Mouse (Mus musculus) adrenal gland, adult 18-20 months (tissue): ENCODE measurements around the gene Spred3. TPM values are rescaled to one million over a fixed set of nuclear protein-coding genes. Genes with fewer than 3 reads are reported as not detected.

Experiments
- DNase-seq, 2 experiments: peaks; one replicate each; pipeline ENCODE4 v3.0.0; 2021 to 2022; ENCODE audit warnings: low spot score in 2 of 2
- total RNA-seq, 2 experiments: library from RNA; stranded (reverse); gene quantifications; 1 replicate in 1 of 2; 2 replicates in 1 of 2; pipeline ENCODE4 v1.2.3; 2021

Spred3 gene
- total RNA-seq, 2 experiments from 2014 or later, result 5.3 to 7.0 TPM

- no peak for DNase-seq
These were observed 36.0 kb downstream of the Spred3 start for GRCm38 (mm10) chr7:29134230-29134629.

- no peak for DNase-seq
These were observed 41.5 kb downstream of the Spred3 start for GRCm38 (mm10) chr7:29128725-29129124.

DNA sequence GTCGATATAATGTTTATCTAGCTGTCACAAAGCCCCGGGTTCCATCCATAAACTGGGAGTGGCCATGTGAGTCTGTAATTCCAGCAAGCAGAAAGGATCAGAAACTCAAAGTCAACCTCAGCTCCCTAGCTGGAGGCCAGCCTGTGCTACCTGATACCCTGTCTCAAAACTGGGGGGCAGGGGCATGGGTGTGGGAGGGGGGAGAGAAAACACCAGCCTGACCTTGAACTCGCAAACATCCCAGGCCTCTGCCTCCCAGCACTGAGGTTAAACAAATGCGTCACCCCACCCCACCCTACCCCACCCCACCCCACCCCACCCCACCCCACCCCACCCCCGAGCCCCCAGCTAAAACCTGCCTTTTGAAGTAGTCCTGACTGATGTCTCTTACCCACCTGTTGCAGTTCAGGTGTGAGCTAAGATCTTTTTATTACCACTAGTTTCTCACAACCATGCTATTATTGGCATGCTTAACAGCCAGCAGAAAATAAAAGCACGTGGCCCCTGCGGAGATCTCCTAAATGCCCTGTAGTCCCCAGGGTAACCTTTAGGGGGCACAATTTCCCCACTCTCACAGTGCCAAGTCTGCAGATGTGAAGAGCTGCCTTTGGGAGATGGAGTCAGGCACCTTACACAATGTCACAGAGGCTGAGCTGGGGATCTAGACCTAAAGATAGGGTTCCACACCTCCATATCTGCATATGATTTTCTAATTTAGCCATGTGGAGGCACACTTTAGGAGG, 43.9 kb downstream of the Spred3 start:
- peak; percentile 57 to 64 for DNase-seq

- peak in 1 of 2 experiments; percentile 25 for DNase-seq
These were observed 45.2 kb downstream of the Spred3 start, which contains the start of gene Ryr1 for GRCm38 (mm10) chr7:29124970-29125369. Gene Ryr1, minus strand, starts transcription at chr7:29125179.

GRCm38 (mm10) chr7:29123531-29124358, 46.5 kb downstream of the Spred3 start:
- DNase-seq, result no peak

DNA sequence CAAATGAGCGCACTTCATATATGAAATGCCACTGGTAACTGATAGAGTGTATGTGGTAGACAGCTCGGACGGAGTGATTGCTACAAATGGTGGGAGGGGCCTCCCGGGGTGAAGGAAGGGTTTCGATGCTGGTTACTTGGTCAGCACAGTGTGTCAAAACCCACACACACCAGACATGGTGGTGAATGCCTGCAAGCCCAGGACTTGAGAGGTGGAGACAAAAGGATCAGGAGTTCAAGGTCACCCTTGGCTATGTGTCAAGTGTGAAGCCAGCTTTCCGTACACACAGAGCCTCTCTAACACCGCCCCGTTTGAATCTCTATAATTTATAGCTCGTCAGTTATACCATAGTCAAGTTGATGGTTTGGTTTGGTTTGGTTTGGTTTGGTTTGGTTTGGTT, 47.4 kb downstream of the Spred3 start:
- DNase-seq, result no peak

DNA sequence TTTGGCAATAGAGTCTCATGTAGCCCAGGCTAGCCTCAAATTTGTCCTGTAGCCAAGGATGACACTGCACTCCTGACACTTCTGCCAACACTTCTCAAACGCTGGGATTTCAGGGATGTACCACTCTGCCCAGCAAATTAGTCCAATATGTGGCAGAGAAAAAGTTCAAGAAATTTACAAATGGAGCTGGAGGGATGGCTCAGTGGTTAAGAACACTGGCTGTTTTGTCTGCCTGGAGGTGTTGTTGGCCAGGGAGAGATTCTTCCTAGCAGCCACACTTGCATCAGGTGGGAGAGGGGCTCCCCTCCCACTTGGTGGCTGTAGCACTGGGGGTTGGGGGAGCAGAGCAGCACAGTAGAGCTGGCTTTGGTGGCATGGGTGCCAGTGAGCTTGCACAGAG, 50.7 kb downstream of the Spred3 start:
- no peak for DNase-seq

DNA sequence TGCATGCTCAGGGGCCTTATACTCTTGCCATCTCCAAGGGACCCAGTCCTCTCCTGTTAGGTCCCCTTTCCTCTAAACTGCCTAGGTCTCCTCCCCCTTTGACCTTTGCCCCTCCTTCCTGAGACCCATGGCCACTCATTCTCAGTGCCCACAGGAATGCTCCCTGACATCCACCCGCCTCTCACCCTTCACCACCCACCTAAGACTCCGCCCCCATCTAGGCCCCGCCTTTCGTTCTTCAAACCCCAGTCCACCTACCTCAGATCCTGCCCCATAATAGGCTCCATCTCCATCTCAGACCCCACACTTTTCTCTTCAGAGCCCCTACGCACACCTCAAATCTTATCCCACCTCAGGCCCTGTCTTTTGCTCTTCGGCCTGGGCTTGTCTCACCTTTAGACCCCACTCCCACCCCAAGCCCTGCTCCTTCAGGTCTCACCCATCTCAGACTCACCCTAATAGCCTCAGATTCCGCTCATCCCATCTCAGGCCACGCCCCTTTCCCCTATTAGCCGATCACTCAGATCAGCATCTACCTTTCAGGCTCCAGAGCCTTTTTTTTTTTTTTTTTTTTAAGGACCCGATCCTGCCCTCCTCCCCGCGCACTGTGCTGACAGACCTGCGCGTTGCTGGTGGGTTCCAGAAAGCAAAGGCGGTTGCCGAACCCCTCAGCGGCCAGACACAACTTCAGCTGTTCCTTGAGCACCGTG, 51.9 kb downstream of the Spred3 start:
- no peak for DNase-seq

DNA sequence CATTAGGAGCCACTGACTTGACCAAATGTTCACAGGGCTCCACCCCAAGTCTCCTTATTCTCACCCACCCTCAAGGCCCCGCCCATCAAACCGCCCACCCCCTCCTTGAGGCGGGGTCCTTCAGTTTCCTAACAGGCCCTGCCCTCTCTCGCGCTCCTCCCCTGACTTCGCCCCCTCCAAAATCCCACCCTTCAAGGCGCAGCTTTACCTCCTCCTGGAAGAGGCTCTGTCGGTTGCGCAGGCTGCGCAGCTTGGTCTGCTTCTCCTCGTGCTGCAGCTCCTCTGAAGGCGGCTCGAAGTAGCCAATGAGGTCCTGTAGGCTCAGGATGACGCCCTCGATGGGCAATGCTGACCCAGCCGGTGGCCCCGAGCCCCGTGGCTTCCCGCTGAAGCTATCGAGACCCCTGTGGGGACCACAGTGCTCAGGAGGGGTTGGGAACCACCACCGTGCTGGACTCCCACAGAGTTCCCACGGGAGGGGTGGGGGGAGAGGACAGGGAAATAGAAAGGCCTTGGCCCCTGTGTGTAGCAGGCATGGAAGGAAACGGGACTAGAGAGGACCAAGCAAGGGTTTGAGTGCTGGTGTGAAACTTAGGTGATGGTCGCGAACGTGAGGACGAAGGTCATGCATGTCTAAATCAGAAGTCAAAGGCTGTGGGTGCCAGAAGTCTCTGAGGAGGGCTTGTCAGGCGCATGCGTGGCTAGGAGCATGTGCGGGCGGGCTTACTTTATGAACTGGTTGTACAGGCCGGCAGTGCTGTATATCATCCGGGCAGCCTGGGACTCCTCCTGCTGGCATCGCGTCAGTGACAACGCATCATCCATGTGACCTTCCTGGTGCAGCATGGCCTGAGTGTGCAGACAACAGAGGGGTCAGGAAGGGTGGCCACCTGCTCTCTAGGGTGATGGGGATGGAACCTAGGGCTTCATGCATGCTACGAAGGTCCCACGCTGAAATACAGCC, 60.9 kb downstream of the Spred3 start:
- peak; percentile 35 to 48 for DNase-seq

Other genes starting within 250 kb of the Spred3 start
- gene Actn4, start 208.1 kb downstream of the Spred3 start, total RNA-seq, result 100 to 1,000 TPM; 197 to 233 TPM
- 100 to 1,000 TPM; 227 to 253 TPM for gene Eif3k, start 188.5 kb downstream of the Spred3 start, total RNA-seq
- 1 to 10 TPM in 1 of 2 experiments, under 1 TPM in 1; 0.96 to 2.4 TPM for gene Map4k1, start 188.4 kb downstream of the Spred3 start, total RNA-seq
- gene Ryr1, start 45.2 kb downstream of the Spred3 start, total RNA-seq, result 1 to 10 TPM in 1 of 2 experiments, under 1 TPM in 1; 0.23 to 1.0 TPM
- gene Rasgrp4, start 35.6 kb downstream of the Spred3 start, total RNA-seq, result 1 to 10 TPM; 1.4 to 1.9 TPM
- gene Fam98c, start 14.2 kb downstream of the Spred3 start, total RNA-seq, result 1 to 10 TPM; 9.1 to 9.8 TPM
- gene Ggn, start 201 bp downstream of the Spred3 start, total RNA-seq, result under 1 TPM; 0.64 to 0.83 TPM
- 100 to 1,000 TPM; 180 to 223 TPM for gene Psmd8, start 10.3 kb upstream of the Spred3 start, total RNA-seq
- under 1 TPM; 0.66 to 0.90 TPM for gene Catsperg1, start 43.6 kb upstream of the Spred3 start, total RNA-seq
- gene Kcnk6, start 62.1 kb upstream of the Spred3 start, total RNA-seq, result 1 to 10 TPM; 1.7 to 2.6 TPM
- 10 to 100 TPM; 45.5 to 64.9 TPM for gene Yif1b, start 67.9 kb upstream of the Spred3 start, total RNA-seq
- gene 2200002D01Rik, start 78.1 kb upstream of the Spred3 start, total RNA-seq, result 1 to 10 TPM; 1.8 to 2.8 TPM
- gene Spint2, start 111.5 kb upstream of the Spred3 start, total RNA-seq, result 10 to 100 TPM; 48.4 to 83.8 TPM
- 1 to 10 TPM; 4.8 TPM for gene Ppp1r14a, start 118.9 kb upstream of the Spred3 start, total RNA-seq
- gene Dpf1, start 133.5 kb upstream of the Spred3 start, total RNA-seq, result 1 to 10 TPM; 1.8 to 4.5 TPM